Mouse (Mus musculus): ENCODE data around the gene Olfr1454. TPM values are rescaled to one million over a fixed set of nuclear protein-coding genes. Genes with fewer than 3 reads are reported as not detected.

Olfr1454 gene
- not detected for total RNA-seq (2021)

DNA sequence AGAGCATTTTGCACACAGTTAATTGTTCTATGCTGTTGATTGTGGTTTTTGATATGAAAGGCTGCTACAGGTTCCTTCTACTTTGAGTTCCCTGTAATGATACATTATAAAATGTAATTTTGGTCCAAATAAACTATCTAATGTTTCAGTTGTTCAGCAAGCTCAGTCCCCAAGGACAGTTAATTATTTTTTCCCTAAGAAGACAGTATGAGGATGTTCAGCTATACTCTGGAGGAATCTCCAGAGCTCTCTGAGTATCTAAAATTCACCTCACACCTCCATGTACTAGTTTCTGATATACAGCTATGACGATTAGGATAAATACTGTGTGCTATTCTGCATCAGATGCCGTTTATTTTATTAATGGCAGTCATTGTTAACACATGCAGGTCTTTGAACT lies at the start of gene Olfr1454:
Gene Olfr1454, plus strand, starts transcription at position 301 of the 400 bp plus-strand sequence.
- DNase-seq = no peak

DNA sequence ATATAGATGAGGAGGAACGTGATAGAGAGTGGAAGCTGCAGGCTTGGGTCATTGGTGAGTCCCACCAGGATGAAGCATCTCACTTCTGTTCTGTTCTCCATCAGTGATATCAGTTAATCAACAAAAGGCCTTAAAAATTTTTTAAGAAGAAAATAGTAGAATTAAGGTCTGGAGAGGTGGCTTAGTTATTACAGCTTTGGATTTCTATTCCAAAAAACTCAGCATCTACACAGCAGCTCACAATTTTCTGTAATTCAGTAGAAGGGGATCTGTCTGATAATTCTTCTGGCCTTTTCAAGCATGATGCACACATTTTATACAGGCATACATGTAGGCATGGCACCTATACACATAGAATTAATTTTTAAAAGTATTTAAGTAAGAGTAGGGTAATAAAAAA lies 32.2 kb upstream of the Olfr1454 start, which contains the start of gene Olfr1453:
Gene Olfr1453, minus strand, starts transcription at position 101 of the 400 bp plus-strand sequence.
- no peak for DNase-seq

DNA sequence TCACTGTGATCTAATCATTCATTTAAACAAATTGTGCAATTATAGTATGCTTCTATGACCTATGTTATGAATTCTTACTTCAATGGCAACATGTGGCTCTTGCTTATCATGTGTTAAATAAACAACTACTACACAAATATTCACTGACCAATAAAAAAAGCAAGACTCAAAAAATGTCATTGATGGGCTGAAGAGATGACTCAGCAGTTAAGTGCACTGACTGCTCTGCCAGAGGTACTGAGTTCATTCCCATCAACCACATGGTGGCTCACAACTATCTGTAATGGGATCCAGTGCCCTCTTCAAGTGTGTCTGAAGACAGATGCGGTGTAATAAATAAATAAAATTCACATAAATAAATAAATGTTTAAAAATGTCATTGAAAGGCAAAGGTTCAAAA lies 33.5 kb downstream of the Olfr1454 start:
- no peak for DNase-seq

DNA sequence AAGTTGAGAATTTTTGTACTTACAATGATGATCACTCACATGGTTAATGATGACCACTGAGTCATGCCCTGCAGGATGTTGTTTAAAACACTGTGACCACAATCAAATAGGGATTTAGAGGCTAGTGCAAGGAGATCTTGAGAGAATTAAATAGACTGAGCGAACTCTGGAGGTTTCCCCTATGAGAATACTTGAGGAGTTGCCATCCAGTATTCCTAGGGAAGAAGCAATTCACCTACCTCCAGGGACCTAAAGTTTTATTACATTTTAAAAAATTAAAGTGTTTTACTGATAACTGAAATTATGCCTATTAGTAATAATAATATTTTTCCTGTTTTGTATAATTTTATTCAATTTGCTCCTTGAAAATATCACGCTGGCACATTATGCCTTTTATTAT lies 37.4 kb downstream of the Olfr1454 start, which contains the start of gene Olfr1457:
Gene Olfr1457, minus strand, starts transcription at position 101 of the 400 bp plus-strand sequence.
- DNase-seq = no peak

DNA sequence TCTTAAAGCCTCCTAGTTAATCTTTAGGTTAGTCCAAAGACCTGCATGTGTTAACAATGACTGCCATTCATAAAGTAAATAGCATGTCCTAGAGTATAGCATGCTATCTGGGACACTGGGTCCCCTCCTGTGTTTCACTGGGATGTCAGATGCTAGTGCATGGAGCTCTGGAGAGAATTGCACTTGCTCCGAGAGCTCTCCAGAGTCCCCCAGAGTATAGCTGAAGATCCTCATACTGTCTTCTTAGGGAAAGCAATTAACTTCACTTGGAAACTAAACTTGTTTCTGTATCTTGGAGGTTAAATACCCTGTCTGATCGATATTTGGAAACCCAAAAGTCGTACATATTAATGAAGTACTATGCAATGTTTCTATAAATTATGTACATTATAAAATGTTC lies 46.3 kb downstream of the Olfr1454 start, which contains the start of gene Olfr1458:
Gene Olfr1458, minus strand, starts transcription at position 101 of the 400 bp plus-strand sequence.
- DNase-seq = no peak

Other genes with a start within 250 kb of the Olfr1454 start
- not detected for gene Gm5244, start 213.9 kb upstream of the Olfr1454 start, total RNA-seq (2021)
- not detected for gene Olfr1444, start 203.3 kb upstream of the Olfr1454 start, total RNA-seq (2021)
- gene Olfr1445, start 176.8 kb upstream of the Olfr1454 start, total RNA-seq (2021) = not detected
- not detected for gene Olfr1446, start 167.1 kb upstream of the Olfr1454 start, total RNA-seq (2021)
- gene Olfr1447, start 156.9 kb upstream of the Olfr1454 start, total RNA-seq (2021) = not detected
- not detected for gene Olfr1448, start 136.2 kb upstream of the Olfr1454 start, total RNA-seq (2021)
- not detected for gene Olfr1449, start 129.8 kb upstream of the Olfr1454 start, total RNA-seq (2021)
- not detected for gene Olfr1450, start 110.4 kb upstream of the Olfr1454 start, total RNA-seq (2021)
- gene Olfr1451, start 65.6 kb upstream of the Olfr1454 start, total RNA-seq (2021) = not detected
- gene Olfr1453, start 32.3 kb upstream of the Olfr1454 start, total RNA-seq (2021) = not detected
- not detected for gene Olfr1457, start 37.3 kb downstream of the Olfr1454 start, total RNA-seq (2021)
- not detected for gene Olfr1458, start 46.2 kb downstream of the Olfr1454 start, total RNA-seq (2021)
- under 1 TPM; 0.20 to 0.25 TPM for gene Olfr1459, start 88.9 kb downstream of the Olfr1454 start, total RNA-seq (2021)
- not detected for gene Olfr1461, start 102.4 kb downstream of the Olfr1454 start, total RNA-seq (2021)
- not detected for gene Olfr1462, start 125.1 kb downstream of the Olfr1454 start, total RNA-seq (2021)
- not detected for gene Olfr1463, start 170.7 kb downstream of the Olfr1454 start, total RNA-seq (2021)